Mouse (Mus musculus): ENCODE results near the gene Tra2b.
"Not testable (repeated sequence)": the region's sequence is repeated elsewhere in the genome, so short reads cannot be mapped to it uniquely, and the experiment has no call there.

Gene Tra2b

DNA sequence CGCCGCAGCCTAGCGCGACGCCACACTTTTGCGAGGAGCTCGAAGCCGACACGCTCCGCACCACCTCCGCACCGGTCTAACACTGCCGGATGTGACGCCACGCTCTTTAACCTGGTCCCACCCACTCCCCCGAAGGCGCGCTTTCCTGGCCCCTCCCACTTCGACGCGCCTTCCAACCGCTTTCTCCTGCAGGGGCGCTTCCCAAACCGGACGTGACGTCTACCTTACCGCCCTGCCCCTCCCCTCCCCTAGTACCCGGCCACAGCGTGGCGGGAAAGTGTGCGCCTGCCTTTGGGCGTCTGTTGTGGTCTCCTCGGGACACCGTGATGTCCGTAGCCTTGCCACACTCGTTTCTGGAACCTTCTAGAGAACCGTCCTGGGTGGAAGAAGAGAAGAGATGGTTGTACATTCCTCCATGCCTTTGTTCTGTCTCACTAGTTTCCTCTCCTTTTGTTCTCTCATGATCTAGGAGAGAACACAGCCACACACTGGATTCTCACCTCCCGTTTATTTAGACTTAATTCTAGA lies at the start of gene Tra2b:
Gene Tra2b, minus strand, starts transcription at position 157 of the 528 bp plus-strand sequence.
- peak; percentile 94 to 95 for DNase-seq

DNA sequence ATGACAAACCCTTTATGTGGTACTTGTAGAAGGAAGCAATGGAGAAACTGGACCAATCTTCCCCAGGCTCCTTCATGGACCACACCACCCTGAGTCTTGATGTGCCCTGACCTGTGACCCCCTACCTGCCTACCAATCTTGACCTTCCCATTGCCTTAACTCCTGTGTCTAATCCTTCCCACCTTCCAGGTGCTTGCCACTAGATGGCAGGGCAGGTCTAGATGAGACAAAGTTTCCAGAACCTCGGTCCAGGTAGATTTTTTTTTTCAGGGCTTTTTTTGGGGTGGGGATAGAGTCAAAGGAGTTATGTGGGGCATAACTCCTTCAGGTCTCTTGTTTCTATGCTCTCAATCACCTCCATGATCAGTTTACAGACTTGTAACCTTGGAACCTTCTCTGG lies 44.8 kb upstream of the Tra2b start:
- peak in 1 of 2 experiments; percentile 35 for DNase-seq

DNA sequence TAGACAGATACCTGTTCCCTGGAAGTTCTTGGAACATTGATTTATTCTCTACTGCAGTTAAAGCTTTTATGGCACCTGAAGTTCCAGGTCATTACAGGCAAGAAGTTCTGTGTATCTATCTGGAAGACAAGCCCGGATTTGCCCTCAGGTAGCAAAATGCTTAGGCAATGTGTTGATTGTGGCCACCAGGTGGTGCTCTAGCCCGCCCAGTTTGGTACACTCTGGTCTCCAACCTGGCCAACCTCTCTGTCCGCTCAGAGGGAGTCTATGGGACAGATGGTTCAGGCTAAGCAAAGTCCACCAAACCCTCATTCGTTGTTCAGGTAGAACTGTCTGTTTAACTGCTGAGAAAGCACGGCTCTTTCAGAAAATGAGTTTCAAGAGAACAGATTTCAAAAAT lies 36.8 kb upstream of the Tra2b start:
- DNase-seq: peak; percentile 35 to 76

DNA sequence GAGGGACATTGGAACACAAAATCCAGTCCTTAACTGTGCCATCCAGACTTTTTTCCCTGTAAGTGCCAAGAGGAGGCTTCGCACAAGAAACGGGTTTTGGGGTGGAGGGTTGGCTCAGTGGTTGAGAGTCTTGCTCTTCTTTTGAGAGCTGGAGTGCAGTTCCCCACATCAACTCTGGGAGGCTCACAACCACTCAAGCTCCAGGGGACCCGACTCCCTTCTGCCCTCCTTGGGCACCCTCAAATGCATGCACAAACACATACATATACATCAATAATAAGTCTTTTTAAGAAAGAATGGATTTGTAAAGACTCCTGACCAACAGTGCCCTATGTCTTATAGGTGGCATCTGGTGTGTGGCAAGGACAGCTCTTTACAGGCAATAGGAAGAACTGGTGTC lies 35.6 kb upstream of the Tra2b start:
- DNase-seq: no peak

DNA sequence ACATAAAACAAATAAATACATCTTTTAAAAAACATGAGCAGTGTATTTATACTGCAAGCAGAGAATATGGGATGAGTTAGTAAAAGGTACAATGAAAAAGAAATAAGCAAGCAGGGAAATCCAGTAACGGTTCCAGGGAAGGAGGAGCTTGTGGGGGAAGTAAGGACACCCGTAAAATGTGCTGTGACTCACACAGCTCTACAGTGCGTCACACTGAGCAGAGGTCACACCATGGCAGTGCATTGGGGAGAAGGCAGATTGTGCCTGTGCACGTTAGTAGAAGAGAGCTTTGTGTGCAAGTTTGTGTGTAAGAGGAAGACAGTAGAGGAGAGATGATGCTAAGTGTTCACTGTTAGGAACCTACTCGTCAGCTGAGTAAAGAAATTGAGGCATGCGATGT lies 31.1 kb upstream of the Tra2b start:
- DNase-seq: no peak

DNA sequence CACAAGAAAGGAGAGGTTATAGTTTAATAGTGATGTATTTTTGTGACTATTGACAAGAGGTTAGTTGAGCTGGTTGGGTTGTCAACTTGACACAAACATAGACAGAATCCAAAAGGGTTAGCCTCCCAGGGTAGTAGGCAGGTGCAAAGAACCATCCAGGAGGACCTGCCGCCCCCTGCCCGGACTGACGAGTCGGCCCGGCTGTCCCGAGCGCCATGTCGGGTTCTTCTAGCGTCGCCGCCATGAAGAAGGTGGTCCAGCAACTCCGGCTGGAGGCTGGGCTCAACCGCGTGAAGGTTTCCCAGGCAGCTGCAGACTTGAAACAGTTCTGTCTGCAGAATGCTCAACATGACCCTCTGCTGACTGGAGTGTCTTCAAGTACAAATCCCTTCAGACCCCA lies 29.0 kb upstream of the Tra2b start:
- DNase-seq: not testable (repeated sequence)

DNA sequence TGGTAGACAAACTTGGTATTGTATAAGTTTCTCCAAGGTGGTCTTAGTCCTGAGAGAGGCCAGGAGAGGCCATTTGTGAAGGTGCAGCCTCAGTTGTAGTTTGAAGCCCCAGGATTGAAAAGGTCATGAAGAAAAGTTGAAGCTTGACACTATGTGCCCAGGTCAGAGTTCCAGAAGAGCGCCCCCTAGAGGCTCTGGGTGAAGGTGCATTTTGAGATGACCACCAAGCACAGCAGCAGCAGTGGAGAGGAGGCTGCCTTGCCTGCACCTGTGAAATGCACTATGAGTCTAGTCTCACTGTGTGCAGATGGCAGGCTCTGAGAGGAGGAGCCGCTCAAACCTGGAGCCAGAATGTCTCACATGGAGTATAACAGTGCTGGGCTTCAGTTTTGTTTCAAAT lies 27.8 kb upstream of the Tra2b start:
- no peak for DNase-seq

DNA sequence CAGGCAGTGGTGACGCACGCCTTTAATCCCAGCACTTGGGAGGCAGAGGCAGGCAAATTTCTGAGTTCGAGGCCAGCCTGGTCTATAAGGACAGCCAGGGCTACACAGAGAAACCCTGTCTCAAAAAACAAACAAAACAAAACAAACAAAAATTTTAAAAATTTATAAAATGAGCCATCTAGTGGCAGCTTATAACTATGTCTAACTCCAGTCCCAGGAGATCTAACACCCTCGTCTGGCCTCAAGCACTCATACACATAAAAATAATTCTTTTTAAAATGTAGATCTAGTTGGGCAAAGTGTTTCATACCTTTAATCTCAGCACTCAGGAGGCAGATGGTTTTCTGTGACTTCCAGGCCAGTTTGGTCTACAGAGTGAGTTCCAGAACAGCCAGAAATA lies 26.6 kb upstream of the Tra2b start:
- DNase-seq: no peak

DNA sequence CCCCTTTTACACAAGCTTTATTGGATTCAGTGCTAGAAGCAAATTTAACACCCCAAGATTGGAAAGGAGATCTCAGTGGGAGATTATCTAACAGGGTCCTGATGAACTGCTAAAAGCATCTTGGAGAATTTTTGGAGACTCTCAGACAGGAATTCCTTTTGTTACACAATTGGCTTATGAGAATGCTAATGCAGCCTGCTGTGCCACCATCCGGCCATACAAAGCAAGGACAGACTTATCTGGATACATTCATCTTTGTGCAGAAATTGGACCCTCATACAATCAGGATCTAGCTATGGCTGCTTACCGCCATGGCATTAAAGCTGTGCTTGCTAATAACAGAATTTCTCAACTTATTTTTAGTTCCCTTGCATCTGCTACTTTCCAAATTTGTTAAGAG lies 23.8 kb upstream of the Tra2b start:
- no peak for DNase-seq

DNA sequence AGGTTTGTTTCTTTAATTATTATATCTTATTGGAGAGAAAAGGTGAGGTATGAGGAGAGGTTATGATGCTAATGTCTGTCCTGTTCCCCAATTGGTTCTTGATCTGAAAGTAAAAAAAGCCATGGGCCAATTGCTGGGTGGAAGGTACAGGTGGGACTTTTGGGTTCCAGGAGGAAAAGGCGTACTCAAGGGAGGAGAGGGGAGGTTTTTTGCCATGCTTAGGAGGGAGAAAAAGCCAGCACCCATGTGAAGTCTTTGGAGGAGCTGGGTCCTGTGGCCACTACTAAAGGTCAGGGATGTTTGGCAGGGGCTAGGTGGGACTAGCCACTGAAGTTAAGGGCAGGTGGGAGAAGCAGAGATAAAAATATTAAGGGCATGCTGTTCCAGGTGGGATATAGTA lies 21.2 kb upstream of the Tra2b start:
- DNase-seq: no peak

DNA sequence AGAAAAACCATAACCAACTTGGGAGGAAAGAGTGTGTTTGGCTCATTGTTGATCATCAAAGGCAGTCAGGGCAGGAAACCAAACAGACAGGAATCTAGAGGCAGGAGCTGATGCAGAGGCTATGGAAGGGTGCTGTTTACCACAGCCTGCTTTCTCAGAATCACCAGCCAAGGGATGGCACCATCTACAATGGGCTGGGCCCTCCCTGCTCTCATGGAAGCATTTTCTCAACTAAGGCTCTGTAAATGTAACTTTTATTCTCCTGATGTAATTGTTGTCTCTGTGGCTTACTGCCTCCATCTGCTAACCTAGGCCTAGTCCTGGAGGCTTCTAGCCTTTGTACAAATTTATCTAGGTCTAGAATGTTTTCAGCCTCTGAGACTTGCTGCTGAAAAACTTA lies 10.7 kb upstream of the Tra2b start:
- no peak for DNase-seq

DNA sequence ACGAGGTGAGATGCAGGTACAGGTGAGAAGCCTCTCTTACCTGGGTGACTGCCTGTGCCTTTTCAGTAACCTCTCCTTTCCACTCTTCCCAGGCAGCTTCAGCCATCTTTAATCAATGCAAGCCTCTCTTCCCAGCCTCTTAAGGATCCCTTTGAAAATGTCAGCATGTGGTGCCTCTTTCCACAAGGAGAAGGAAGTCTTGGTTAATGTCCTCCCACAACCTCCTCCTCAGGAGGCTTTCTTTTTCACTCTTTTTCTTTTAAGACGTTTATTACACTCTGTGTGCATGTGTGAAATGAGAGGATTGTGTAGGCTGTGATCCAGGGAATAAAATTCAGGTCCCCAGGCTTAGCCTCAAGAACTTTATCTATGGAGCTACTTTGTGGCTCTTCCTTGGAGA lies 9.3 kb upstream of the Tra2b start:
- DNase-seq: no peak

DNA sequence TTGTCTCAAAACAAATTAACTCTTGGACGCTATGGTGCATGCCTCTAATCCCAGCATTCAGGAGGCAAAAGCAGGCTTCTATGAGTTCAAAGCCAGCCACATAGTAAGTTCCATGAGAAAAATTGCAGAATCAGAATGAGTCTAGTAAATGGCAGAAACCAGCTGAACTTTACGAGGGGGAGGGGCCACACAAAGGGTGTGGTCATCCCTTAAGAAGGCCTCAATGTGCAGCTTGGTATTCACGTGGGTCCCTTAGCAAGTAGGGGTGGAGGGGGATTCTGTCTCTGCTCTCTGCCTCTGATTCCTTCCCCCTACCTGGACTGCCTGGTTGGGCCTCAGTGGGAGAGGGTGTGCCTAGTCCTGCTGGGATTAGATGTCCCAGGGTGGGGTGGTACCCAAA lies 4.7 kb upstream of the Tra2b start:
- DNase-seq: no peak

DNA sequence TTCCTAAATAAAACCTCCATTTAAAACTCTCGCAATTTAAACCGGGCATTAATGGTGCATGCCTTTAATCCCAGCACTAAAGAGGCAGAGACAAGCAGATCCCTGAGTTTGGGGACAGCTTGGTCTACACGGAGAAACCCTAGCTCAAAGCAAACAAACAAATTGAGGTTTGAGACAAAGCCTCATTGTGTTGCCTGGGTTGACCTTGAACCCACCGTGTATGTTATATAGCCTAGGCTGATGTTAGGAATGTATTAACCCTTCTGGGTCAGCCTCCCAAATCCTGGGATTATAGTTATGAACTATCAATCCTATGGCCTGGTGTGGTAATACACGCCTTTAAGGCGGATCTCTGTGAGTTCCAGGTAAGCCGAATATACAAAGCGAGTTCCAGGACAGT lies 579 bp upstream of the Tra2b start:
- DNase-seq: no peak

DNA sequence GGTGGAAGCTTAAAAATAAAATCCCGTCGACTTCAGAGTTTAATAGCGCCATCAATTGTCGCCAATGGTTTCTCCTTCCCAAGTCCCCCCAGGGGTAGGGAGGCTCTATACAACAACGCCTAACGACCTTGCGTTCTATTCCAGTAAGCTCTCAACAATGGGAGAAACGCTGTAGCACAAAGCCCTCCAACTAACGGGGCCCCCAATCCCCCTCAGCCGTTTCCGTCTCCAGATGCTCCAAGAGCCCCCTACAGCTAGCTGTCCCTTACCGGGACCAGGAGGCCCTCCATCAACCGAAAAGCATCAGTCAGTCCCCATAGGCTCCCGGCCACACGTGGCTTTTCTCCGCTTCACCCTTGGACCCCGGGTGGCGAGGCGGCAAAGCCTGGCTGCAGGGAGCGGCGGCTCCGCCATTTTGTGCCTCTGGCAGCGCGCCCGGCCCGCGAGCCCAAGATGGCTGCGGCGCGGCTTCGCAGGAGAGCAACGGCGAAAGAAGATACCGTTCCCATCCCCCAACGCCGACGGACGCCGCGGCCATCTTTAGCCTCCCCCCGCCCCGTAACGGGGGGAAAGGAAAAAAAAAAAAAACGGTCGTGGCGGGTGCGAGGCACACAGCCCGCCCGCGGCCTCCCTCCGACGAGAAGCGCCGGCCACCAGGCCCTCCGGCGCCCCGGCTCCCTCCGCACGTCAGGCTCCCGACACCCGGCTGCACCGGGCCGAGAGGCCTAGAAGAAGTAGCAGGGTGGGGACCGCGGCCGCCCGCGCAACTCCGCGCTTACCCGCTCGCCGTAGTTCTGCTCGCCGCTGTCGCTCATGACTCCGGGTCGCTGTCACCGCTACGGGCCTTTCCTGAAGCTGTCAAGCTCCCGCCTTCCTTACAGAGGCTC lies 600 bp downstream of the Tra2b start:
- peak; percentile 71 to 78 for DNase-seq

DNA sequence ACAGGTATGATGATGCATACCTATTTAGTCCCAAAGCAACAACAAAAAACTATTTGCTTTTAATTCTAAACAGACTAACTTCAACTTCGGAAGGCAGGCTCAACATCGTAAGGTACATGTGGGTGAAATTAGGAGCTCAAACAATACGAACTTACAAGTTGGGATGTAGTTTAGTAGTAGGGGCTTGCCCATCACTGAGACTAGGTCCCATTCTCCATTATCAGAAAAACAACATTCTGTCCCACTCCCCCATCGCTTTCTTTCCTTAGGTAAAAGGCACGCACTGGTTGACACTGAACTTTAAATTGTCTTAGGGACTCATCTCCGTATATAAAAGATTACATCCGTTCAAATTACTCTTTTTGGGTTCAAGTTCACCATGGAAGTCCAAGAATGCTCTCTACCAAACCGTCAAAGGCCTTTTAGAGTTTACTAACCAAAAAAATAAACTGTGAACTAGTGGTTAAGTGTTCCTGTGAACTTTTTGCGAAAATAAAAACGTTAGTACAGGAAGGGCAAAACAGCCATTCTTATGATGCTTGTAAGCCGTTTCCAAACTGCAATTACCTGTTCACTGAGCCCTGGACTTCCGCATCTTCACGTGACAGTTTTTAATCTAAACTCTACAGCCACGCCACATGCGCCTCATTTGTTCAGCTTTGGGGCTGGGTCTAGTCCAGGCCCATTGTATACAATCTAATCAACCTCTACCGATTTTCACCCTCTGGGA lies 1.4 kb downstream of the Tra2b start:
- peak; percentile 16 to 35 for DNase-seq

DNA sequence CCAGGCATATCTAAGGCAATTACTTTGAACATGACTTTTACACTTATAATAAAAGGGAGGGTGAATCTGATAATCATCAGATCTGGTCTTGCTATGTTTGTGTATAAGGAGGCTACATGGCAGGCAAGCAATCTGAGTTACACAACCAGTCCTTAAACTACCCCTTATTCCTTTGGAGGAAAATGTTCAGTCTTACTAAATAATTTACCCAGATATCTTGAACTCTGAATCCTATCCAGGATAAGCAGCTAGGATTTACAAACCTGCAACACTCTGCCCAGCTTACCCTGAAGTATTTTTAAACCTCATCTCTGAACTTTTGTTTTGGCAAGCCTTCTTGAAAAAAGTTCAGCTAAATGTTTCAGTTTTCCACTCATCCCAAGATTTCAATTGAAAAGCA lies 2.7 kb downstream of the Tra2b start:
- DNase-seq: no peak

DNA sequence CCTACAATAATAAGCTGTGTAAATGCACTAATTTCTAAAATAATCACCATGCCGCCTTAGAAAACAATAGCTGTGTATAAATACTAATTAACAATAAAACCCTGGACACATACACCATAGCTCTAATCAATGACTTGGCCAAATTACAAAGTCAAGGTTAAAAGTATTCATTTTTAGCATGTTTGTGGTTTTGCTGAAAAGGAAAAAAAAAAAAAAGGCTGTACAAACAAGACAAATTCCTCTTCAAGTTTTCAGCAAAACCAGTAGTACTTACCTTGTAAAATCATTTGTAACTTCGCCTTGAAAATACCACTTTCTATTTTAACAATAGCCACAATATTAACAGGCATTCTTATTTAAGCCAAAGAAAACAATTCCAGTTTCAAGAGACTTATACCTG lies 4.2 kb downstream of the Tra2b start:
- no peak for DNase-seq

DNA sequence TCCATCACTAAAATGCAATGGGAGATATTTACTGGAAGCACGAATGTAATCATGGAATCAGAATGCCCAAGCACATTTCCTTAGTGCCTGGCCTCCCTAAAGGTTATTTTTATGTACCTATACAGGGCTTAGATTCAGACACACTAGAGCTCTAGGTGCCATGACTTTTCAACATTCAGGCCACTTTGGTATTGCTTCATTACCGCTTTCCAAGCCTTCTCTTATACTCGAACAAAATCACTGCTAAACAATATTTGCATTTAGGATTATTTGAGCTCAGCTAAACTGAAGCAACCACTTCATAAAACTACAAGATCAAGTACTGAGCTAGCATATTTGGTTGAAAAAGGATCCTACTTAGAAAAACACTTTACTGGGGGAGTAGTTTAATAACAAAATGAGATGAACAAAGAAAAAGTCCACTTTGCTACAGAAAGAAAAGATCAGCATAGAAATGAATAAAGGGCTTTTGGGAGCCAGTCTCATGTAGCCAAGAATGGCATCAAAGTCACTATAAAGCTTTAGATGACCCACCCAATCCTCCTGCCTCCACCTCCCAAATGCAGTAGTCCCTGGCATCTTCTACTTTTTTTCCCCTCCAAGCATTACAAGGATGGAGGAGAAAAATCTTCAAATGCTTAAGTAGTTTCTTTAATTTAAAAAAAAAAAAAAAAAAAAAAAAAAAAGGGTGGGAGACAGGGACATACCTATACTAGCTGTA lies 5.2 kb downstream of the Tra2b start:
- no peak for DNase-seq

DNA sequence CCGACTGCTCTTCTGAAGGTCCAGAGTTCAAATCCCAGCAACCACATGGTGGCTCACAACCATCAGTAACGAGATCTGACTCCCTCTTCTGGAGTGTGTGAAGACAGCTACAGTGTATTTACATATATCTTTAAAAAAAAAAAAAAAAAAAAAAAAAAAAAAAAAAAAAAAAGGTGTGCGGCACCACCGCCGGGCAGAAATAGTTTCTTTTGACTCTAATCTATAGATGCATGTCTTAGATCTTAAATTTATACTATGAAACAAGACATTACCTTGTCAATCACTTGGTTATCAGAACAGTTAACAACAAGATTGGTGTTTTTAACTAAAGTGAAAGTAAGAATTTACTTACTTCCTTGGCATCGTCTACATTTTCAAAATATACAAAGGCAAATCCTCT lies 13.6 kb downstream of the Tra2b start:
- not testable (repeated sequence) for DNase-seq

DNA sequence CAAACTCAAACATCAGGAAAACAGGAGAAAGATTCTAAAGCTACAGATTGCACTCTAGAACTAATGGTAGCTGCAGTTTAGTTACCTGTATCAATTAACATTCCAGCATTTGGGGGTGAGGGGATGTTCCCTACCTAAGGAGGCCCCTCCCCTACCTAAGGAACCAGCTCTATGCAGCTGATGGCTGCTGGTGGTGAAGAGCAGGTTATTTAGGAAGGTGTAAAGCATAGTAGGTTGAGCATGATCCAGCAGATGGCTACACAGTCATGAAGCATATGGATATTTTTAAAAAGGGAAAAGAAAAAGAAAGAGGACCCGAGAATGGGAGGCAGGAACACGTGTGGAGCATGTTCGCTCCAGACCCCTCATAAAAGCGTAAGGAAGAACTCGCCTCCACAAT lies 15.5 kb downstream of the Tra2b start:
- no peak for DNase-seq

DNA sequence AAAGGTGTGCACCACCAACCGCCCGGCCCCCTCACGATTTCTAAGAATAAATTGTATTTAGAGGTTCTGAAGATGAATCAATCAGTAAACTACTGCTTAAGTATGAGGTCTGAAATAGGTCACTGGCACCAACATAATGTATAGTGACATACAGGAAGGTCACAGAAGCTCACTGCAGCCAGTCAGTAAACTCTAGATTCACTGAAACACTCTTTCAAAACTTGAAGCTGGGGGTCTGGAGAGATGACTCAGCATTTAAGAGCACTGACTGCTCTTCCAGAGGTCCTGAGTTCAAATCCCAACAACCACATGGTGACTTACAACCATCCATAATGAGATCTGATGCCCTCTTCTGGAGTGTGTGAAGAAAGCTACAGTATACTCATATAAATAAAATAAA lies 16.1 kb downstream of the Tra2b start:
- DNase-seq: no peak

DNA sequence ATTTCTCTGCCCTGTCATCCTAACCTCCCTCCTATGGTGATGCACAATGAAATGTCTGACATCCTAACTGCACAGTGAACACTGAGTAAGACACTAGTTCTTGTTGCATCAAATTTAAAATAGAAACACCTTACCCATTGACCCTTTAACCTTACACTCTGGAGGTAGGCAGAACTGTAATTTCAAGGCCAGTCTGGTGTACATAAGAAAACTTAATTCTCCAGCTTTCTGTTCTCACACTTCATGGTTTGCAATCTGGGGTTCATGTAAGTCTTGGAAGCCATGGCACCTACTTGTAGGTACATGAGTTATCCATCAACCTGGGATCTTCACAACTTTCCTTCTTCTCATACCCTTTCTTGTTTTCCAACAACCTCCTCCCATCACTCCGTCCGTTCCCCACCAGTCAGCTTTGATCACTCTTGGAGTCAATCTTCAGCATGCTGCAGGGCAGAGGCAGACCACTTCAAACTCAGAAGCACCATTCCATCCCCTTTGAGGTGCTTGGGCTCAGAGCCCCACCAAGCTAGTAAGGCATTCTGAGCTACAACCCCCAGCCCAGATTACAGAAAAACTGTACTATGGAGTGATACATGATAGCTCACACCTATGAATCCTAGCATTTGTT lies 23.5 kb downstream of the Tra2b start:
- no peak for DNase-seq

Measured in spleen, adult 18-20 months (tissue).